Mouse (Mus musculus) heart, embryonic 11.5 days (tissue): ENCODE measurements around the gene Tspan15. TPM values are rescaled to one million over a fixed set of nuclear protein-coding genes. Genes with fewer than 3 reads are reported as not detected.

Experiments
- ATAC-seq: fragments of 200-750 bp; cut with Nextera tagmentation; replicated peaks from 2 replicates; pipeline ENCODE4 v1.8.0; 2017; ENCODE audit warnings: moderate library complexity; ENCODE audit not compliant: insufficient number of reproducible peaks, low FRiP score, low TSS enrichment
- H3K27ac ChIP-seq: fragments of 300-500 bp; sonication (generic); 2 replicates; pipeline ENCODE4 v1.5.1; 2014; ENCODE audit warnings: mild to moderate bottlenecking, low read depth, low read length
- H3K27me3 ChIP-seq: fragments of 300-500 bp; sonication (generic); 2 replicates; pipeline ENCODE4 v1.6.1; 2014; ENCODE audit warnings: mild to moderate bottlenecking, low read length, mixed read lengths; ENCODE audit not compliant: control insufficient read depth, insufficient read depth
- H3K36me3 ChIP-seq: fragments of 300-500 bp; sonication (generic); 2 replicates; pipeline ENCODE4 v1.6.1; 2014; ENCODE audit warnings: mild to moderate bottlenecking, low read length, moderate library complexity, mixed read lengths; ENCODE audit not compliant: control insufficient read depth, insufficient read depth
- H3K4me1 ChIP-seq: fragments of 300-500 bp; sonication (generic); 2 replicates; pipeline ENCODE4 v1.6.1; 2014; ENCODE audit warnings: low read length; ENCODE audit not compliant: control insufficient read depth, insufficient read depth
- H3K4me2 ChIP-seq: fragments of 300-500 bp; sonication (generic); 2 replicates; pipeline ENCODE4 v1.6.1; 2014; ENCODE audit warnings: mild to moderate bottlenecking, moderate library complexity
- H3K4me3 ChIP-seq: fragments of 300-500 bp; sonication (generic); 2 replicates; pipeline ENCODE4 v1.5.1; 2014; ENCODE audit warnings: low read depth, low read length
- H3K9ac ChIP-seq: fragments of 300-500 bp; sonication (generic); 2 replicates; pipeline ENCODE4 v1.6.1; 2014; ENCODE audit warnings: mild to moderate bottlenecking, low read depth, low read length, moderate library complexity
- H3K9me3 ChIP-seq: fragments of 300-500 bp; sonication (generic); replicated peaks from 2 replicates; pipeline ENCODE4 v1.6.1; 2016; ENCODE audit warnings: low read length; ENCODE audit not compliant: control insufficient read depth
- WGBS: fragments of 180-500 bp; shearing (Covaris S2); extraction: QIAGEN DNeasy Blood & Tissue Kit; methylation state at CpG from one replicate; pipeline ENCODE4 v1.1.7; 2014; ENCODE audit not compliant: insufficient replicate concordance; 5-methylcytosine and 5-hydroxymethylcytosine counted together
- polyA plus RNA-seq: library from polyadenylated mRNA; unstranded; fragments of >200 nt; fragmentation: Nextera tagmentation; extraction: Ambion mirVana; gene quantifications from 2 replicates; pipeline ENCODE4 v1.2.1, GENCODE M21; 2014

The Tspan15 gene
- polyA plus RNA-seq, 1 experiment from 2014 or later: 5.0 TPM

- Histone ChIP-seq H3K27me3 (no peaks in the 10 kb centered on the region), H3K4me2 (no peak overlapping the region), H3K36me3 (no peaks in the 10 kb centered on the region), H3K4me1 (peaks cover 3% of the 10 kb centered on the region; the same call in 1 of the 2 replicates), H3K9ac (no peak overlapping the region), H3K4me3 (no peak overlapping the region), H3K9me3 (no peaks in the 10 kb centered on the region), H3K27ac (no peak overlapping the region)
- WGBS: 67% methylated on average over 9 of the region's 9 CpGs
- ATAC-seq: no peak
Observed at GRCm38 (mm10) chr10:62192701-62193157, 38.3 kb downstream of the Tspan15 start.

GRCm38 (mm10) chr10:62190821-62191220 is 40.2 kb downstream of the Tspan15 start:
- no peak overlapping the region for H3K27ac ChIP-seq
- H3K36me3 ChIP-seq: no peaks in the 10 kb centered on the region
- no peak overlapping the region for H3K4me2 ChIP-seq
- no peak for ATAC-seq
- WGBS: 90% methylated on average over 7 of the region's 7 CpGs
- peaks cover 3% of the 10 kb centered on the region; the same call in 1 of the 2 replicates for H3K4me1 ChIP-seq
- no peaks in the 10 kb centered on the region for H3K9me3 ChIP-seq
- no peak overlapping the region for H3K9ac ChIP-seq
- H3K27me3 ChIP-seq: 0 out of 2 replicates have a peak, but pooled peaks cover 3% of the 10 kb centered on the region
- no peak overlapping the region for H3K4me3 ChIP-seq

- no peak overlapping the region for H3K4me3 ChIP-seq
- no peak for ATAC-seq
- H3K9me3 ChIP-seq: no peaks in the 10 kb centered on the region
- no peaks in the 10 kb centered on the region for H3K4me1 ChIP-seq
- H3K27me3 ChIP-seq: 0 out of 2 replicates have a peak, but pooled peaks cover 3% of the 10 kb centered on the region
- H3K27ac ChIP-seq: no peak overlapping the region
- no peak overlapping the region for H3K9ac ChIP-seq
- H3K36me3 ChIP-seq: no peaks in the 10 kb centered on the region
- no peak overlapping the region for H3K4me2 ChIP-seq
- 74% methylated on average over 4 of the region's 4 CpGs for WGBS
Observed at GRCm38 (mm10) chr10:62189910-62190309, 41.1 kb downstream of the Tspan15 start.

- Histone ChIP-seq H3K4me1 (no peaks in the 10 kb centered on the region), H3K4me2 (no peak overlapping the region), H3K4me3 (no peak overlapping the region), H3K27ac (no peak overlapping the region), H3K9ac (no peak overlapping the region), H3K27me3 (0 out of 2 replicates have a peak, but pooled peaks cover 3% of the 10 kb centered on the region), H3K36me3 (no peaks in the 10 kb centered on the region), H3K9me3 (no peaks in the 10 kb centered on the region)
- WGBS: 52% methylated on average over 3 of the region's 3 CpGs
- ATAC-seq: no peak
Observed at GRCm38 (mm10) chr10:62189303-62189702, 41.7 kb downstream of the Tspan15 start.

GRCm38 (mm10) chr10:62186882-62187281 is 44.2 kb downstream of the Tspan15 start:
- Histone ChIP-seq H3K4me1 (no peaks in the 10 kb centered on the region), H3K9me3 (no peaks in the 10 kb centered on the region), H3K27ac (no peak overlapping the region), H3K27me3 (peaks cover 3% of the 10 kb centered on the region; the same call in 1 of the 2 replicates), H3K4me3 (no peak overlapping the region), H3K36me3 (no peaks in the 10 kb centered on the region), H3K4me2 (no peak overlapping the region), H3K9ac (no peak overlapping the region)
- 19% methylated on average over 7 of the region's 7 CpGs for WGBS
- ATAC-seq: no peak

GRCm38 (mm10) chr10:62183053-62183452 is 48.0 kb downstream of the Tspan15 start:
- Histone ChIP-seq H3K36me3 (no peaks in the 10 kb centered on the region), H3K27ac (no peak overlapping the region), H3K9ac (no peak overlapping the region), H3K4me3 (no peak overlapping the region), H3K4me2 (no peak overlapping the region), H3K9me3 (no peaks in the 10 kb centered on the region), H3K4me1 (no peaks in the 10 kb centered on the region), H3K27me3 (peaks cover 3% of the 10 kb centered on the region; the same call in 1 of the 2 replicates)
- ATAC-seq: no peak
- WGBS: 3% methylated on average over 10 of the region's 10 CpGs

GRCm38 (mm10) chr10:62182471-62183014 is 48.5 kb downstream of the Tspan15 start:
- no peak overlapping the region for H3K4me3 ChIP-seq
- H3K4me2 ChIP-seq: no peak overlapping the region
- ATAC-seq: no peak
- H3K36me3 ChIP-seq: no peaks in the 10 kb centered on the region
- H3K27me3 ChIP-seq: peaks cover 3% of the 10 kb centered on the region; the same call in 1 of the 2 replicates
- no peak overlapping the region for H3K27ac ChIP-seq
- H3K9ac ChIP-seq: no peak overlapping the region
- H3K9me3 ChIP-seq: no peaks in the 10 kb centered on the region
- no peaks in the 10 kb centered on the region for H3K4me1 ChIP-seq
- WGBS: 70% methylated on average over 6 of the region's 6 CpGs

GRCm38 (mm10) chr10:62181701-62182100 is 49.4 kb downstream of the Tspan15 start:
- Histone ChIP-seq H3K9me3 (no peaks in the 10 kb centered on the region), H3K27me3 (peaks cover 3% of the 10 kb centered on the region; the same call in 1 of the 2 replicates), H3K4me1 (no peaks in the 10 kb centered on the region), H3K4me3 (no peak overlapping the region), H3K27ac (no peak overlapping the region), H3K36me3 (no peaks in the 10 kb centered on the region), H3K9ac (no peak overlapping the region), H3K4me2 (no peak overlapping the region)
- no peak for ATAC-seq
- 45% methylated on average over 3 of the region's 3 CpGs for WGBS

GRCm38 (mm10) chr10:62179944-62180343 is 51.1 kb downstream of the Tspan15 start:
- Histone ChIP-seq H3K27ac (no peak overlapping the region), H3K9me3 (no peaks in the 10 kb centered on the region), H3K4me2 (no peak overlapping the region), H3K4me3 (no peak overlapping the region), H3K27me3 (no peaks in the 10 kb centered on the region; the same call in 1 of the 2 replicates), H3K36me3 (no peaks in the 10 kb centered on the region), H3K9ac (no peak overlapping the region), H3K4me1 (no peaks in the 10 kb centered on the region)
- 81% methylated on average over 3 of the region's 3 CpGs for WGBS
- no peak for ATAC-seq
